Mouse (Mus musculus) liver, postnatal 0 days (tissue): ENCODE results near the gene Btbd19. TPM values are rescaled to one million over a fixed set of nuclear protein-coding genes. Genes with fewer than 3 reads are reported as not detected.

ENCODE experiments used
- ATAC-seq: fragments of 200-750 bp; cut with Nextera tagmentation; 2 replicates; pipeline ENCODE4 v1.8.0; 2017; ENCODE audit warnings: mild to moderate bottlenecking, moderate library complexity
- DNase-seq: peaks from one replicate; pipeline ENCODE4 v3.0.0-alpha.2; 2016
- H3K27ac ChIP-seq: fragments of 300-500 bp; sonication (generic); 2 replicates; pipeline ENCODE4 v1.5.1; 2014; ENCODE audit warnings: antibody characterized with exemption, moderate library complexity, mild to moderate bottlenecking, low read depth
- H3K27me3 ChIP-seq: fragments of 300-500 bp; sonication (generic); 2 replicates; pipeline ENCODE4 v1.6.1; 2014; ENCODE audit warnings: low read length, control low read depth, mixed read lengths; ENCODE audit not compliant: insufficient read depth
- H3K36me3 ChIP-seq: fragments of 300-500 bp; sonication (generic); replicated peaks from 2 replicates; pipeline ENCODE4 v1.6.1; 2014; ENCODE audit warnings: mild to moderate bottlenecking, control low read depth, low read length, moderate library complexity, mixed read lengths; ENCODE audit not compliant: insufficient read depth
- H3K4me1 ChIP-seq: fragments of 300-500 bp; sonication (generic); 2 replicates; pipeline ENCODE4 v1.6.1; 2014; ENCODE audit warnings: antibody characterized with exemption, mild to moderate bottlenecking, control low read depth; ENCODE audit not compliant: insufficient read depth
- H3K4me2 ChIP-seq: fragments of 300-500 bp; sonication (generic); 2 replicates; pipeline ENCODE4 v1.6.1; 2014; ENCODE audit warnings: low read depth, mild to moderate bottlenecking, low read length, moderate library complexity, mixed read lengths
- H3K4me3 ChIP-seq: fragments of 300-500 bp; sonication (generic); 2 replicates; pipeline ENCODE4 v1.5.1; 2014; ENCODE audit warnings: low read depth, low read length
- H3K9ac ChIP-seq: fragments of 300-500 bp; sonication (generic); replicated peaks from 2 replicates; pipeline ENCODE4 v1.6.1; 2014; ENCODE audit warnings: mild to moderate bottlenecking, moderate library complexity
- H3K9me3 ChIP-seq: fragments of 300-500 bp; sonication (generic); 2 replicates; pipeline ENCODE4 v1.6.1; 2016; ENCODE audit warnings: mild to moderate bottlenecking, control low read depth, low read length, mixed read lengths
- CTCF ChIP-seq: sonication (generic); IDR thresholded peaks from 2 replicates; pipeline ENCODE4 v1.5.1; 2016; ENCODE audit warnings: antibody characterized with exemption, low read depth
- EP300 ChIP-seq: IDR thresholded peaks from 2 replicates; pipeline ENCODE4 v1.6.1; 2016; ENCODE audit warnings: antibody characterized with exemption, low read depth, mild to moderate bottlenecking
- WGBS: fragments of 180-500 bp; shearing (Covaris S2); extraction: QIAGEN DNeasy Blood & Tissue Kit; methylation state at CpG from one replicate; pipeline ENCODE4 v1.1.7; 2014; ENCODE audit not compliant: insufficient replicate concordance; 5-methylcytosine and 5-hydroxymethylcytosine counted together
- polyA plus RNA-seq: library from polyadenylated mRNA; unstranded; fragments of >200 nt; fragmentation: Nextera tagmentation; extraction: Ambion mirVana; gene quantifications from 2 replicates; pipeline ENCODE4 v1.2.1, GENCODE M21; 2015

The Btbd19 gene
- polyA plus RNA-seq, 1 experiment from 2014 or later, result 2.3 TPM

DNA sequence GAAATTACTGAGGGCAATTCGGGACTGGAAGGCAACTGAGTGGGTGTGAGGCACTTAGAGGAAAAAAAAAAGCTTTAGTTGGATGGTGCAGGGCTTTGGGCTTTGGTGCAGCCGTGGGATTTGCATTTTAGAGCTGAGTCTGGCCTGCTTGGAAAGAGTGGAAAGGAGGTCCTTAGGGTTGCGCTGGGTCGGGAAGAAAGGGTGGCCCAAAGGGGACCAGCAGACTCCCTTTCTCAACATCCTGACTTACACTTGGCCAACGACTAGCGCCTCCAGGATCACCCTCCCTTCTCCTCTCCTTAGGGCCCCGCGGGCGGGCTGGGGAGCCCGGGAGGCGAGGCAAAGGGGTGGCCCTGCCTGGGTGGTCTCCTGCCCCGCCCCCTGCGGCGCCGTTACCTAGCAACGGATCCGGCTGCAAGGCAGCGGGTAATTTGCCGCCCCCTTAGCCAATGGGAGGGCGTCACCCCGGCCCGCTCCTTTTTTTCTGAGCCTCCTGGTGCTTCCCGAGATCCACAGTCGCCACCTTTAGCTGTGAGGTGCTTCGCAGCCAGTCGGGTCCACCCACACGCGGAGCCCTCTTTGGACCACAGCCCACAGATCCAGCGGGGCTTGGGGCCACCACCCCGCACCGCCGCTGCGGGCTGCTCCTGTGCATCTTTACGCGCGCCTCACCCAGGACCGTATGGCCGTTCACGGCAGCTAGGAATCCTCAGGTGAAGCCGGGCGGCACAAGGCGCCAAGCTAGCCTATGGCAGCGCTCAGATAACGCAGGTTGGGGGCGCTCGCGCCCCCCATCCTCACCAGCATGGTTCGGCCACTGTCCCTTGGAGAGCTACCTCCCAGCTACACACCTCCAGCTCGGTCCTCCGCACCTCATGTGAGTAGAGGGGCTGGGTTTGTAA lies 29.7 kb downstream of the Btbd19 start, which contains the start of gene Ptch2:
Gene Ptch2 (plus strand): TSS at position 525 of the 902 bp plus-strand sequence.
- WGBS, result 2% methylated on average over 48 of the region's 50 CpGs
- ATAC-seq (peak; percentile 25; the same call in 1 of the 2 replicates), DNase-seq (peak; percentile 57)
- TF ChIP-seq CTCF, result no peak
- no peak for TF ChIP-seq EP300
- 0 out of 2 replicates have a peak within 1 kb of the TSS, but pooled peaks have one; percentile 29 for H3K27ac ChIP-seq
- H3K4me1 ChIP-seq, result peaks cover 20% of the 10 kb centered on the region
- peak within 1 kb of the TSS; percentile 26; the same call in 1 of the 2 replicates for H3K9ac ChIP-seq
- no peaks in the 10 kb centered on the region for H3K9me3 ChIP-seq
- H3K36me3 ChIP-seq, result no peaks in the 10 kb centered on the region
- H3K4me3 ChIP-seq, result peak within 1 kb of the TSS; percentile 44
- peaks cover 13% of the 10 kb centered on the region for H3K27me3 ChIP-seq
- peak within 1 kb of the TSS; percentile 72 for H3K4me2 ChIP-seq

DNA sequence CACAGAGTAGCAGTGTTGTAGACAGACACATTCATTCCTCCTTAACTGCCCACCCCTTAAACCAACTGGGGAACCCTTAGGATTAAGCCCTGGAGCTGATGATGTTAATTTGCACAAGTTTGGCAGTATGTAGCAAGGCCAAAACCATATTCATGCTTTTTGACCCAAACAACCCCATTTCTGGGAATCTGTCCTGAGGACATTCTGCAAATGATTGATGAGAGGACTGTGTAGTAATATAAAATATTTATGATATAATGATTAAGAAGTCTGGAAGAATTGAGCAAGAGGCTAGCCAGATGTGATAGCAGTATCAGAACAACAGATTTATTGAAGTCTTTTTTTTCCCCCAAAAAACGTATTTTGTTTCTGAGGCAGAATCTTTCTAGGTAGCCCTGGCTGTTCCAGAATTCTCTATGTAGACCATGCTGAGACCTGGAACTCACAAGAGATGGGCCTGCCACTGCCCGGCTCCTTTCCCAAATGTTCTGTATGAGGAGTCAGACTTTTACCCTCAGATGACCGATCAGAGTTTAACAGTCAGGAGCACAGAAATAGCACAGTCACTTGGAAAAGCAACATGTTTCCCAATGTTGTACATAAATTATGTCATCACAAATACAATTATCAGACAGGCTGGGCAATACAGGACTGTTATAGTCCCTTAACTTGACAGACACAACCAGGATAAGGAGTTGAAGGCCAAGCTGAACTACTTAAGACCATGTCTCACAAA lies 30.7 kb downstream of the Btbd19 start:
- no peak overlapping the region for H3K27ac ChIP-seq

DNA sequence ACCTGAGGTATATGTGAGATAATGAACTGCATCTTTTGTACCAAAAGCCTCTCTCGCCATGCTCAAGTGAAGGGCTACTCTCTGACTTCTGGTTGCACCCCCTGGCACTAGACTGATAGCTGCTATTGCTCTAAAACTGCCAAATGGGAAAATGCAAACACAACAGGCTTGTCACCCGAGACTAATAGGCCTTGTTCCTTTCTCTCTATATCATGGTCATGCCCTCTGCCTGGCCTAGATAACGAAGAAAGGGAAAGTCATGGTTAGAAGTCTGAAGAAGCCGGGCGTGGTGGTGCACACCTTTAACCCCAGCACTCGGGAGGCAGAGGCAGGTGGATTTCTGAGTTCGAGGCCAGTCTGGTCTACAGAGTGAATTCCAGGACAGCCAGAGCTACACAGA lies 34.9 kb downstream of the Btbd19 start:
- Histone ChIP-seq H3K4me1 (peaks cover 2% of the 10 kb centered on the region), H3K4me2 (no peak overlapping the region), H3K9me3 (no peaks in the 10 kb centered on the region), H3K36me3 (peaks cover 5% of the 10 kb centered on the region; the same call in 1 of the 2 replicates), H3K27me3 (peaks cover under 1% of the 10 kb centered on the region; the same call in 1 of the 2 replicates), H3K9ac (no peak overlapping the region), H3K27ac (no peak overlapping the region), H3K4me3 (no peak overlapping the region)
- TF ChIP-seq EP300 (peak; percentile 51; the same call in 1 of the 2 replicates), CTCF (no peak)
- 49% methylated on average over 7 of the region's 7 CpGs for WGBS
- DNase-seq (no peak), ATAC-seq (peak; percentile 68)

More for the DNA sequence above, 30.7 kb downstream of the Btbd19 start:
- ATAC-seq (peak; percentile 67), DNase-seq (no peak)
- Histone ChIP-seq H3K4me3 (no peak overlapping the region), H3K4me2 (no peak overlapping the region), H3K9ac (no peak overlapping the region), H3K27me3 (peaks cover 13% of the 10 kb centered on the region), H3K9me3 (no peaks in the 10 kb centered on the region), H3K36me3 (no peaks in the 10 kb centered on the region), H3K4me1 (peaks cover 20% of the 10 kb centered on the region)
- TF ChIP-seq CTCF, result no peak
- TF ChIP-seq EP300, result no peak
- WGBS, result 63% methylated on average over 3 of the region's 3 CpGs

DNA sequence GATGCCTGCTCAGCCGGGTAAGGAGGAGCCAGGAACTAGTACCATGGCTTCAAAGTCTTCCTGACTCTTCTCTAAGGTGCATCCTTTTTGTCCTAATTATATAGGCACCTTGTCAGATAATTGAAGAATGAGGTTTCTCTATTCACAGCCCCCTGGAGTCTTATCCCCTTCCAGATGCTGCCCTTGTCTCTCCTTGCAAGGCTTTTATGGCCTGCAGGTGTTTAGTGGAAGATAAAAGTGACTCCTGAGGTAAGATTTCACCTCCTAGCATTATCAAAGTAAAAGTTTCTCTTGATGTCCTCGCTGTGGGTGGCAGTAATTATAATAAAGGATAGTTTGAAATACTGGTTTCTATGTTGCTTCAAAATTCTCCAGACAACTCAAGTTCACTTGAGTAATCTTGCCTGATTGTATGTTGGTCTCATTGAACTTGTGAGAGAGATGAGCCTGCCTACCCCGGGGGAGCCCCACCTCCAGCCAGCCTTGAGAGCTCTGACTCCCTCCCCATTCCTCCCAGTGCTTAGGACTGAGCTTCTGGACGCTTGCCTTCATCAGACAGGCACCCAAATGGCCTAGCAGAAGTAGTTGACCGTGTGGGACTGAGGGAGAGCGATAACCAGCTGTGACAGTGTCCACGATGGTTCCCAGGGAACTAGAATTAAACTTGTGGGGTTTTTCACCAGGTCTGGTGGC lies 37.4 kb downstream of the Btbd19 start:
- DNase-seq (no peak), ATAC-seq (0 out of 2 replicates have a peak, but pooled peaks have one; percentile 23)
- Histone ChIP-seq H3K36me3 (peaks cover 5% of the 10 kb centered on the region; the same call in 1 of the 2 replicates), H3K9ac (no peak overlapping the region), H3K27me3 (no peaks in the 10 kb centered on the region), H3K27ac (no peak overlapping the region), H3K4me3 (no peak overlapping the region), H3K9me3 (no peaks in the 10 kb centered on the region), H3K4me2 (no peak overlapping the region), H3K4me1 (no peaks in the 10 kb centered on the region; the same call in 1 of the 2 replicates)
- 76% methylated on average over 7 of the region's 7 CpGs for WGBS
- TF ChIP-seq EP300 (peak; percentile 68), CTCF (no peak)

DNA sequence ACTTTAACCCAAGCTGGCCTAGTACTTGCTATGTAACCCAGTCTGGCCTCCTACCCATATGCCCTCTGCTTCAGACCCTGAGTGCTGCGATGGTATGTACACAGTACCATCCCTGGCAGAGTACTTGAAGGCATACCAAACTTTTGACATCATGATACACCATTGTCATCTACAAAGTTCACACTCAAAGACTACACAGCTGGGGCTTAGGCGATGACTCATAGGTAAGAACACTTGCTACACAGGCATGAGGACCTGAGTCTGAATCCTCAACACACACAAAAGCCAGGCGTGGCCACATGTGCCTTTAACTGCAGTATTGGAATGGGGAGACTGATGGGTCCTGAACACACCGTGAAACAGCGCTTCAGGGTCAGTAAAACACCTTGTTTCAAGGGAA lies 54.3 kb downstream of the Btbd19 start:
- no peak for ATAC-seq
- Histone ChIP-seq H3K9me3 (no peaks in the 10 kb centered on the region), H3K27ac (no peak overlapping the region), H3K4me3 (no peak overlapping the region), H3K9ac (no peak overlapping the region), H3K4me1 (no peaks in the 10 kb centered on the region), H3K27me3 (no peaks in the 10 kb centered on the region), H3K4me2 (no peak overlapping the region), H3K36me3 (peaks cover 30% of the 10 kb centered on the region)
- 86% methylated on average over 5 of the region's 5 CpGs for WGBS
- DNase-seq, result no peak
- TF ChIP-seq EP300, result no peak

DNA sequence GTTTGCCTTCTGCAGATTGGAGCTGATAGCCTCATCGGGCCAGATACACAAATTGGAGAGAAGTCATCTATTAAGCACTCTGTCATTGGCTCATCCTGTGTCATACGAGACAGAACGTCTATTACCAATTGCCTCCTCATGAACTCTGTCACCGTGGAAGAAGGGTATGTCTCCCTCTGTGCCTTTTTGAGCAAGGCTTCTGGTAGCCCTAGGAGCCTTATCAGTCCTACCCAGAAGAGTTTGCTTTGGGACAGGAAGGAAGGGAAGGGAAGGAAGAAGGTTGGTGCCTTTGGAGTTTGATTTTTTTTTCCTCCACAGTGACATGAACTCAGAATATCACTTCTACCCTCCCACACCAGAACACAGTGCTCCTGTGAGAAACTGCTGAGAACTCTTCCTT lies 54.9 kb downstream of the Btbd19 start:
- peaks cover 33% of the 10 kb centered on the region for H3K36me3 ChIP-seq
- TF ChIP-seq EP300 (no peak), CTCF (no peak)
- no peak for DNase-seq
- no peak overlapping the region for H3K4me3 ChIP-seq
- no peak for ATAC-seq
- H3K27ac ChIP-seq, result no peak overlapping the region
- WGBS, result 41% methylated on average over 4 of the region's 4 CpGs
- H3K9ac ChIP-seq, result no peak overlapping the region
- H3K9me3 ChIP-seq, result no peaks in the 10 kb centered on the region
- no peaks in the 10 kb centered on the region for H3K27me3 ChIP-seq
- no peak overlapping the region for H3K4me2 ChIP-seq
- no peaks in the 10 kb centered on the region for H3K4me1 ChIP-seq
